Mouse (Mus musculus) brain, embryonic 14.5 days (tissue): ENCODE results near the gene Auts2.

Experiments used
- CTCF ChIP-seq: fragments of 200-500 bp; IDR thresholded peaks from 2 replicates; pipeline ENCODE4 v1.5.1; 2012; ENCODE audit warnings: inconsistent platforms, mild to moderate bottlenecking, moderate library complexity, borderline replicate concordance; ENCODE audit not compliant: insufficient read depth, insufficient read length; ENCODE audit errors: extremely low read depth
- POLR2A ChIP-seq: fragments of 200-500 bp; IDR thresholded peaks from 2 replicates; pipeline ENCODE4 v1.6.1; 2012; ENCODE audit warnings: mild to moderate bottlenecking, inconsistent platforms, borderline replicate concordance; ENCODE audit not compliant: poor library complexity, insufficient read depth, insufficient read length, severe bottlenecking; ENCODE audit errors: extremely low read depth

DNA sequence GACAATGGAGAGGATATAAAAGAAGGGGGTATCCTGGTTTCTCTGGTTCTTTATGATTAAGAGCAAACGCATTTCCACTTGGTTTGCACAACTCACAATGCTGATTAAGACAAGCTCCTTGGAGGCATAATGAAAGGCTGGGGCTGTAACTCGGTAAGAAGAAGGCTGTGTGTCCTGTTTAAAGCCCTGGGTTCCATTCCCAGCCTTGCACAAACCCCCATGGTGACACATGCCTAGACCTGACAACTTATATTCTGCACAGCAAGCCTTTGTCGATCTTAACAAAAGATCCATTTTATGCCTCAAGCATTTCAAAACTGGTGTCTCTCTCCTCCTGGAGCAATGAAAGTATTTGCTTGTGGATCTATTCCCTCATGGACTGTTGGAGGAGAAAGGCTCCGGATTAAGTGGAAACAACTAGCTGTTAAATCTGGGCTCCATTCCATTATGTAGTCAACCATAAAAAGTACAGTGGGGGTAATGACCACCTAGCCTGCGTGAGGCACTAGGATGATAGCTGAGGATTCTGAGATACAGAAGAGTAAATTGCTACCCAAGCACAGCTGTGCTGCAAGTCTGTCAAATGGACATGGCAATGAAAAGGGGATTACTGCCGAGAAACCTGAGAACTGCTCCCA lies 218.8 kb downstream of the Auts2 start:
- TF ChIP-seq POLR2A (no peak), CTCF (no peak)
